18 mouse cellular contexts compared by ENCODE assay signal in genomic region chr5:77473896-77474486, GRCm38 (mm10).
DNase-seq lines count a peak whose midpoint lies in the region; ATAC-seq and TF ChIP-seq lines count a peak whose summit lies in the region.
"Had no signal": no experiment of that assay in that cellular context is flagged by ENCODE, and none has a peak within 500 bp of the region (broad histone marks: within the 10 kb centered on the region; RNA-seq: fewer than 3 reads in every experiment).

No protein-coding gene starts in this region.

- DNase-seq in forebrain, embryonic 10.5 days (ENCODE audit: extremely low spot score, low spot score), result no peak
- peak; percentile 51 to 56 for DNase-seq in left cerebral cortex, adult 18-20 months (ENCODE audit: low spot score in 2 of 2)
- no peak for DNase-seq in left cerebral cortex, postnatal 14 days (ENCODE audit: low spot score in 2 of 2)
- peak; percentile 88 for DNase-seq in MN1 (ENCODE audit: low spot score)
- peak; percentile 71 for DNase-seq in brain, embryonic 14.5 days (ENCODE audit: low read depth)
- DNase-seq in embryo, embryonic 10 days (ENCODE audit: low spot score), result no peak
- DNase-seq: gastrocnemius, postnatal 10 days; heart, postnatal 10 days; liver; lung, adult 18-20 months; lung, postnatal 4 days; thymus, adult 18-20 months had no signal

- no peaks in the 10 kb centered on the region for H3K36me3 ChIP-seq in forebrain, embryonic 13.5 days (ENCODE audit: poor library complexity, severe bottlenecking)
- no peaks in the 10 kb centered on the region for H3K36me3 ChIP-seq in forebrain, embryonic 10.5 days (replicated peaks)
- H3K36me3 ChIP-seq: embryonic facial prominence, embryonic 15.5 days; intestine, embryonic 15.5 days had no signal

- no peak for TF ChIP-seq CTCF in brain, embryonic 14.5 days (IDR thresholded peaks at IDR 0.05; ENCODE audit: borderline replicate concordance, extremely low read depth, insufficient read depth, insufficient read length)

- H3K4me2 ChIP-seq in forebrain, embryonic 13.5 days, result no peak overlapping the region
- H3K4me2 ChIP-seq: embryonic facial prominence, embryonic 15.5 days; intestine, embryonic 15.5 days; midbrain, embryonic 11.5 days had no signal

- no peak for TF ChIP-seq POLR2A in brain, embryonic 14.5 days (IDR thresholded peaks at IDR 0.05; ENCODE audit: borderline replicate concordance, extremely low read depth, insufficient read depth, insufficient read length, poor library complexity, severe bottlenecking)

- H3K4me3 ChIP-seq in forebrain, embryonic 13.5 days, result no peak overlapping the region
- H3K4me3 ChIP-seq in forebrain, embryonic 10.5 days, result no peak overlapping the region
- H3K4me3 ChIP-seq: embryonic facial prominence, embryonic 15.5 days; intestine, embryonic 15.5 days; layer of hippocampus, adult 2 months had no signal

- WGBS in forebrain, embryonic 13.5 days, result 69% methylated on average over 8 of the region's 8 CpGs
- 86% methylated on average over 8 of the region's 8 CpGs for WGBS in forebrain, embryonic 10.5 days

- no peaks in the 10 kb centered on the region for H3K4me1 ChIP-seq in forebrain, embryonic 13.5 days
- no peaks in the 10 kb centered on the region for H3K4me1 ChIP-seq in forebrain, embryonic 10.5 days
- H3K4me1 ChIP-seq: embryonic facial prominence, embryonic 15.5 days; intestine, embryonic 15.5 days had no signal

- ATAC-seq in forebrain, embryonic 13.5 days, result peak; percentile 50
- ATAC-seq: intestine, embryonic 15.5 days had no signal

- no peaks in the 10 kb centered on the region for H3K27me3 ChIP-seq in forebrain, embryonic 13.5 days
- no peaks in the 10 kb centered on the region for H3K27me3 ChIP-seq in forebrain, embryonic 10.5 days (ENCODE audit: poor library complexity, severe bottlenecking)
- H3K27me3 ChIP-seq: embryonic facial prominence, embryonic 15.5 days; intestine, embryonic 15.5 days had no signal

- intact Hi-C loops in left cerebral cortex, postnatal 14 days (cut with DNase I), result no loop called here

- no peaks in the 10 kb centered on the region for H3K9me3 ChIP-seq in forebrain, embryonic 13.5 days (replicated peaks)
- no peaks in the 10 kb centered on the region for H3K9me3 ChIP-seq in forebrain, embryonic 10.5 days
- H3K9me3 ChIP-seq: embryonic facial prominence, embryonic 15.5 days; intestine, embryonic 15.5 days had no signal

- no peak overlapping the region for H3K9ac ChIP-seq in forebrain, embryonic 13.5 days
- H3K9ac ChIP-seq: embryonic facial prominence, embryonic 15.5 days; intestine, embryonic 15.5 days had no signal

- no peak overlapping the region for H3K27ac ChIP-seq in forebrain, embryonic 13.5 days
- no peak overlapping the region for H3K27ac ChIP-seq in forebrain, embryonic 10.5 days
- H3K27ac ChIP-seq: embryonic facial prominence, embryonic 15.5 days; intestine, embryonic 15.5 days; kidney, postnatal 0 days; layer of hippocampus, adult 2 months had no signal

Comparison
In these comparisons a context has a peak if more than half of its experiments do, and no peak if none do; other contexts are left out.
1. DNase-seq: peak in left cerebral cortex, adult 18-20 months (2 of 2), MN1 (single experiment) and brain, embryonic 14.5 days (single experiment); none in forebrain, embryonic 10.5 days (single experiment), left cerebral cortex, postnatal 14 days (0 of 2) and embryo, embryonic 10 days (single experiment).